Mouse (Mus musculus) heart, postnatal 36 days (tissue): ENCODE data around the gene Rsph3b. TPM values are rescaled to one million over a fixed set of nuclear protein-coding genes. Genes with fewer than 3 reads are reported as not detected.
"Not testable (repeated sequence)": the region's sequence is repeated elsewhere in the genome, so short reads cannot be mapped to it uniquely, and the experiment has no call there.

Experiments
- DNase-seq, 2 experiments: peaks; one replicate each; pipeline ENCODE4 v3.0.0; 2021 to 2022
- intact Hi-C: fragments of 180-260 bp; cut with DNase I; formaldehyde crosslinking; loops from one replicate; pipeline ENCODE4 v1.15.1; 2025
- total RNA-seq, 2 experiments: library from RNA; stranded (reverse); gene quantifications; 2 replicates each; pipeline ENCODE4 v1.2.3; 2021

Gene Rsph3b
- total RNA-seq, 2 experiments from 2014 or later: 58.5 to 59.3 TPM

DNA sequence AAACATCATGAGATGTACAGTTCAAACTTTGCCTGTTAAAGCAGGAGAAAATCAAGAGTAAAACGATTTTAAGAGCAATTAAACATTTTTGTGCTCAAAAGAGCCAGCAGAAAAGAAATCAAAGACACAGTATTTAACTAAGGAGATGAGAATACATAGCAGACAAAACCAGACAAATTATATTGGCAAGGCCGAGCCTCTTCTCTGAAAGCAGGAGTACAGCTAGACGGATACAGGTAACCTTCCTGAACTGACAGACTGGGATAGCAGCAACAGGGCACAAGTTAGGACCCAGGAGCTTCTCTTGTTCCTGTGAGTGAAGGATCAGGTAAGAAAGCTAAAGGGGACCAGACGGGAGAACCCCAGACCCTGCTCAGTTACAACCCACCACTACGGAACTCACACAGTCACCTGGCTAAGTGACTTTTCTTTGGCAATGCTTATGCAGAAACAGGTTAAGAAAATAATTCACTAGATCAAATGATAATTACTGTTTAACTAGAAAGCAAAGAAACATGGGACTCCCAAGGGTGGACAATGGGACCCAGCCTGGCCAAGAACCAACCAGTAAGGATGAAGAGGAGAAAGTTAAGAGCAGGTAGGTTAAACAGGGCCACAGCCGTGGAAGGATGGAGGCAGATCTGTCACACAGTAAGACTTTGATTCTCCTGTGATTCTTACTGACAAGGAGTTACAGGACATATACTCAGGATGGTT, 11.2 kb upstream of the Rsph3b start:
- intact Hi-C loops, DNase-seq: not testable (repeated sequence)

DNA sequence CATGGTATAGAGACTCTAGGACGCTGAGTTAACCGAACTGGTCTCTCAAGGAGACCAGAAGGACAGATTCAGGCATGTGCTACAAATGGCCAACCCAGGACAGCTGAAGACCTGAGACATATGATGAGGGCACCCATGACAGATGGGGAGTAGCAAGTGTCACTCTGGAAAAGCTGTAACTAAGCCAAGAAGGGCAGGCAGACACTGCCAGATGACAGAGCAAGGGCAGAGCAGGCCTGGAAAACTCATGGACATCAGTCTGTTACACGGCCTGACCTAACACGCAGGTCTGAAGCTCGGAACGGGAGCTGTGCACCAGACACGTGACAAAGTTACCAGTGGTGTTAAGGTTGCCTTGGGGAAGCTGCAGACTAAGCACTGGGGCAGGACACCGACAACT, 10.4 kb upstream of the Rsph3b start:
- DNase-seq, intact Hi-C loops: not testable (repeated sequence)

DNA sequence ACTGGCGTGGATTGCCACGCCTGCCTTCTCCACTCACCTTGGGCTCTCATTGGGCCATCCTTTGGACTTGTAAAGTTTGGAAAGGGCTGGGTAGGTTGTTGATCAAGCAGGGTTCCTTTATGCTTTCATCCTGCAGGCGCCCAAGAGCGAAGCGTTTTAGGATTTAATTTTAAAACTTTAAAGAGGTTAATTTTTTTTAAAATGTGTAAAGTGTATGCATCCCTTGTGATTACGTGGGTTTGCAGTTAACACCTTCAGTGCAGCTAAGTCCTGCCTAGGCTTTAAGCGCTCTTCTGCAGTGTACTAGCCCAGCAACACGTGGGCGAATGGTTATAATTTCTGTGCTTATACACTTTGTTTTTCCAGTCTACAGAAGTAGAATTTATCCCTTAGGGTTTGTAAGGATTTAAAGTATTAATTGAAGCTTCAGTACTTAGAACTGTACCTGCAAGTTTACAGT, 317 bp upstream of the Rsph3b start:
- intact Hi-C loops: not testable (repeated sequence)

DNA sequence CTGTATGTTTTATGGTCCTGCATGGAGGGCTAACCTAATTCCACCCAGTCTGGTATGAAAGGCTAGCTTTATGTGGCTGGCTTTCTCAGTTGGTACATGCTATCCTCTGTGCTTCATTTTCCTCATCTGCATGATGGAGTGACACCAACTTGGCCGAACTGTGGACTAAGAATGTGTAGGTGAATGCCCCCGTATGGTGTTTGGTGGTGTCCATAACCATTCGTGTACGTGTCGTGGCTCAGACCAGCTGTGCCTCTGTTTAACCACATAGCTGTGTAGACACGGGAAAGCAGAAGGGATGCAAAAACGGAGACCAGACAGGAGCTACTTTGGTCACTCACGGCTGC, 872 bp downstream of the Rsph3b start:
- intact Hi-C loops, DNase-seq: not testable (repeated sequence)

More for the DNA sequence above, 317 bp upstream of the Rsph3b start:
- DNase-seq: not testable (repeated sequence)

DNA sequence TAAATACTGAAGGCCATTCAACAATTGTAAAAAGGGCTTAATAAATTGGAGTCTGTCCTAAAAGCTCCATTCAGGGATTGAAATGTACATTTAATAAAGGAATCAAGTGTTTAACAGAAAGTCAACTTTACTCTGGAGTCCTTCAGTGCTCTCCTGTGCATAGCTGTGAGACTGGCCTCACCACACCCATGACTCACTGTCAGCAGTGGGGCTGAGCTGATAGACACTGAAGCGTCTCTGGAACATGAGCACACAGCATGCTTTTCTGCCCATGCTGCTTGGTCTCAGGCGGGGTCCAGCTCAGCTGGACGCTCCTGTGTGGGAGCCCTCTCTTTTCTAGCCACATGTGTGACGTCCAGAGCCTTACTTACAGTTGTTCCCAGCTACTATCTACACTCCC, 5.9 kb downstream of the Rsph3b start:
- DNase-seq, intact Hi-C loops: not testable (repeated sequence)

DNA sequence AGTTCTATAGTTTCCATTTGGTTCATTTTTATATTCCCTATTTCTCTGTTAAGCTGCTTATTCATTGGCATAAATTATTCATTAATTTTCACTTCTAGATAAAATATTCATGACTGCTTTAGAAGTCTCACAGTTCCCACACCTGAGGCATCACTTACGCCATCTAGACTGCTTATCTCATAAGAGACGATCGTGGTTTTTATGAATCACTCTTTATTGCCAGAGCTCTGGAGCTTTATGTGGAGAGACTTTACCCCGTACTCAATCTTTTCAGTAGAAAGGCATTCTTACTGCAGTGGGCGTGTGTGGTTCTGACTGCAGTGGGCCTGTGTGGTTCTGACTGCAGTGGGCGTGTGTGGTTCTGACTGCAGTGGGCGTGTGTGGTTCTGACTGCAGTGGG, 16.9 kb downstream of the Rsph3b start:
- DNase-seq, intact Hi-C loops: not testable (repeated sequence)

DNA sequence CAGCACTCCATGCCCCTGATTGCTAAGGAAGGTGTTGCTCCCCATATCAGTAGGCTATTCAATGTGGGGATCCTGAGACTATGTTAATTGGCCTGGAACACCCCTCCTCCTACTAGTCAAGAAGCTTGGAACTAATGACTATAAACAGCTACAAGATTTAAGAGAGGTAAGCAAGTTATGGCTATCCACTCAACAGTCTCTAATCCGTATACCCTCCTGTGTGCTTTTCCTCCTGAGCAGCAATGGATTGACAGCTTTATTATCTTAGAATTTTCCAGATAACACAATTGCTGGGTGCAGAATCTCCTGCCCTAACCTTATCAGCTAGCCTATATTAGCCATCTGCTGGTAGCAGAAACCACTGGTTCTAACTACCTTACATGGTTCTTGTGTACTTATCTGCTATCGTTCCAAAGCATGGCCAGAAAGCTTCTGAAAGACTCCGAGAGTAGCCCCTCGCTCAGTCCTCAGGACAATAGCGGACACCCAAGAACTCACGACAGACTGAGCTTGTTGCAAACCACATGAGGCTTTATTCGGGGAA, 28.1 kb downstream of the Rsph3b start:
- intact Hi-C loops, DNase-seq: not testable (repeated sequence)

DNA sequence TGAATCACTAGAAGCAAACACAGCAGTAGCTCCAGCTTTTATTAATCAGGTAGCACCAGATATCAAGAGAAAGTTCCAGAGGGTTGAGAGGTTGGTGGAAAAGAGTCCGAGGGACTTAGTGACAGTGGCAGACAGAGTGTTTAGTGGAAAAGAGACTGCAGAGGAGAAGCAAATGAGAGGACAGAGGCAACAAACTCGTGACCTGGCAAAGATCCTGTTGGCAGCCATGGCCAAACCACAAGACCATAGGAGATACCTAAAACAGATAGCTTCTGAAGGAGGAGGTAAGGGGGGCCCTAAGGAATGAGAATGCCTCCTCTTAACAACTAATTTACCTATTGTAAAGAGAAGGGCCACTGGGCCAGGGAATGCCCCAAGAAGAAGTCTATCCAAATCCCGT, 29.1 kb downstream of the Rsph3b start:
- intact Hi-C loops, DNase-seq: not testable (repeated sequence)

DNA sequence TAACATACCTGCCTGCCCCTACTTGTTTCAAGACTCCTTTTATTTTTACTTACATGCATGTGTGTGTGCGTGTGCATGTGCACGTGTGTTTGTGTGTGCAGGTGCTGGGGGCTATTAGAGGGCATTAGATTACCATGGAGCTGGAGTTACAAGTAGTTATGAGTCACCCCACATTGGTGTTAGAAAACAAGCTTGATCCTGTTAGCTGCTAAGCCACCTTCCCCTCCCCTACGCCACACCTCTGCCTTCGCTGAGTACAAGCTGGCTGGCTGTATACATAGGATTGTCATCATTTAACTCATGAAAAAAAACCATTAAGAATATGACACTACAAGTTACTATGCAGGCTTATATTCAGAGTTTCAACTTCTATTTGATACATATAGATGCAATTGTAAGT, 33.2 kb downstream of the Rsph3b start:
- intact Hi-C loops, DNase-seq: not testable (repeated sequence)

DNA sequence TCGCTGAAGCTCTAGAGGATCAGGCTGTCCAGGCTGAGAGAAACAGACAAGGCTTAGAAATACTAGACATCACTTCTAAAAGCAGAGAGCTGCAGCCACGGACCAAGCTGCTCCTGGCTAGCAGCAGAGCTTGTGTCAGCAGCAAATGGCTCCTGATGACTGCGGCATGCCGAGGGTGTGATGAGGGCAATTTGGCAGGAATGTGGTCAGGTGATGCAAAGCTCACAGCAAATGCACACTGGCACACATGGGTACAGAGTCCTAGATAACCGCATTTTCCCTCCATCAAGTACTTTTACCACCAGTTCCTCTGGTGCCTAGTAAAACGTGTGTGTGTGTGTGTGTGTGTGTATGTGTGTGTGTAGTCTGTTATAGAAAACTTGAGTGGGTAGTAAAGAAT, 34.4 kb downstream of the Rsph3b start:
- DNase-seq, intact Hi-C loops: not testable (repeated sequence)

DNA sequence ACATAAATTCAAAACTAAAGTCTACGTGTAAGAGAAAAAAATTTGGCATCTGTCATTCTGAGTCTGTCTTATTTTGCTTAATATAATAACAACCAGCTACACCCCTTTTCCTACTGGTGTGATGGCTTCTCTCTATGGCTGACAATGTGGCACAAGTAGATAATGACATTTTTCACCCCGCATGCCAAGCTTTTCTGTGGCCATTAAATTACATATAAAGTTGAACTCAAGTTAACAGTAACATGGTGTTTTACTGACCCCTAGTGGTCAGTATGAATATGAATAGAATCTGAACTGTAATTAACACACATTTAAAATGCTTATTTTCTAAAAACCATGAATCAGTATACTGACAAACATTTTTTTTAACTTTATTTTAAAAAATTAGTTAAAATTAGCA, 48.1 kb downstream of the Rsph3b start:
- DNase-seq, intact Hi-C loops: not testable (repeated sequence)

DNA sequence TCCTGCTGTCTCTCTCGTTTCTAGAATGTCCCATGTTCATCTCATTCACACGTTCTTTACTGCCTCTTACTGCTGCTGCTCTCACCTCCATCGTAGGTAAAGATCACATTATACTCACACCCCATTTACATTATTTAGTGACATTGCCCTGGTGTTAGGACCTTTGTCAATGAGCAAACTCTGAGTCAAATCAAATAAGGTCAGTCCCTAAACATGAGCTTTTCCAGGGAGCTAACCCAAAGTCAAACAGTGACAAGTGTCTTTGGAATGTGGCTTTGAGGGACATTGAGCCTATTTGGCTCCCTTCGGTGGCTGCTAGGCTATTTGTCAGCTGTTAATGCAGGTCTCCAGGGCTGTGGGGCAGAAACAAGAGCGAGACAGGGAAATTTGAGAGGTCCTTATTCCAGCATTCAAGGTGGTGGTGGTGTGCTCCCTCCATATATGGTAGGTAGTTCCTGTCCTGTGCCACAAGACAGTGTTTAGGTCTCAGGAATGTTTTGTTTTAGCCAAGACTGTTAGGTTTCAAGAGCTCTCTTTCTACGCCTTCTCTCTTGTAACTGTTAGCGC, 50.4 kb downstream of the Rsph3b start:
- DNase-seq, intact Hi-C loops: not testable (repeated sequence)

DNA sequence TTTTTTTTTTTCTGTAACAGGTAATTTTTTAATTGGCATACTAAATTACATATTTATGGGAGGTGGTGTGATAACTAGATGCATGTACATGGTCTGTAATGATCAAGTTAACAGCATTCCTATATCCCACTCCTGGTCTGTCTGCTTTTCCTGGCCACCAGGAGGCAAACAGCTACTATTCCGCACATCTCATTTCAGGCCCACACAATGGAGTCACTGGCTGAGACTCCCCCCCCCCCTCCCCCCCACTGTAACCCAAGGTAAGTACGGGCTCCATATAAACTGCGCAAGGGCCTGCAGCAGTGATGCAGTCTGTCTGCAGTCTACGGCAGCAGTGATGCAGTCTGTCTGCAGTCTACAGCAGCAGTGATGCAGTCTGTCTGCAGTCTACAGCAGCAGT, 51.7 kb downstream of the Rsph3b start:
- intact Hi-C loops: no loop called here
- no peak for DNase-seq

DNA sequence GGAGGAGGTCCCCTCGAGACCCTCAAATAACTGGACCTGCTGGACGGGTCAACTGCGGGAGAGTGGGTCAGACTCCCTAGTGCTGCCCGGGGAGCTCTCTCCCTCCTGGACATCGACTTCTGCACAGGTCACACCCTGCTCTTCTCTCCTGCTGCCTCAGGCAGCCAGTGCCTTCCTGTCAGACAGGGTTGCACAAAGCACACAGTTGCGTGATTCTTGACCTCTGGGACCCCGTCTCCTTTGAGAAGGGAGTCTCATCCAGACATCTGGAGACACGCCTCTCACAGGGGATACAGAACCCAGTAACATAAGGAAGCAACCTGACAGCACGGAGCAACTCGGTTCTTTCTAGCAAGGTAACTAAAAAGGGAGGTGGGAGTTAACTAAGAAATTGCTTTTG, 55.1 kb downstream of the Rsph3b start:
- no peak for DNase-seq
- intact Hi-C loops: loop anchor here (5.0 kb wide), 2 partner anchors 106 to 121 kb away; no protein-coding TSS in a partner anchor

DNA sequence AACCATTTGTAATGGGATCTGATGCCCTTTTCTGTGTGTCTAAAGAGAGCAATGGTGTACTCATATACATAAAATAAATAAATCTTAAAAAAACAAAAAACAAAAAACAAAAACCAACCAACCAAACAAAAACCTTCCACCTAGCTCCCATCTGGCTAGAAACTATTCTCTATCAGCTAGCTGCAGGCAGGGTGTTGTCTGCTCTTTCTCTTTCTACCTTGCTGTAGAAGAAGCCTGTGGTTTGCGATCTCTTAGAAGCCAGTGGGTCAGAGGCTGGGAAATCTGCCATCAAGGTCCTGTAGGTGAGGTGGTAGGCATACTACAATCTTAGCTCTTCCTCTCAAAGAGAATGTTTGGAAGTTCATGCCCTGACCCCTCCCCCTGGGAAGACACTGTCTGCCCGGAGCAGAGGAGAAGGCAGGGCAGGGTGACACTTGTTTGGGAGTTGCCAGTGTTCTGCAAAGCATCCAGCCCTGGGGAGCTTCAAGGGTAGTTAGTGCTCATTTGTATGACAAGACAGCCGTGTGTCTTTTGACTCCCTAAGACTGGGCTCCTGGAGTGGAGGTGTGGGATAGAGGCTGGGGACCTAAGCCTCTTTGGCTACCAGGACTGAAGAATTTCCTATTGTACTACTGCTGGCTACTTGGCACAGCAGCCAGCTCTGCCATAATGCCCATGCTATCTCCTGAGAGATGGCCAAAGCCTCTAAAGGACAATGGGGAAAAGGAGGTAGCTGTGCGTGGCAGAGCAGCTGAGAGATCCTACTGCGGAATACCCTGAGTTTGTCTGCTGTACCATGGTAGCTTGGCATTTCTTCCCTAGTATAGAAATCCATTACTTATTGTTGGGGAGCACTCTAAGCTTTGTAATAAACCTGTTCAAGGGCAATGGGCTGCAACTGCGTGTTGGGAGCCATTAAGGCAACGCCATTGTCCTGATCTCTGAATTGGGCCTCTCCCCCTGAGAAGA, 56.2 kb downstream of the Rsph3b start:
- no peak for DNase-seq
- intact Hi-C loops: loop anchor here (5.0 kb wide), 2 partner anchors 105 to 120 kb away; no protein-coding TSS in a partner anchor

DNA sequence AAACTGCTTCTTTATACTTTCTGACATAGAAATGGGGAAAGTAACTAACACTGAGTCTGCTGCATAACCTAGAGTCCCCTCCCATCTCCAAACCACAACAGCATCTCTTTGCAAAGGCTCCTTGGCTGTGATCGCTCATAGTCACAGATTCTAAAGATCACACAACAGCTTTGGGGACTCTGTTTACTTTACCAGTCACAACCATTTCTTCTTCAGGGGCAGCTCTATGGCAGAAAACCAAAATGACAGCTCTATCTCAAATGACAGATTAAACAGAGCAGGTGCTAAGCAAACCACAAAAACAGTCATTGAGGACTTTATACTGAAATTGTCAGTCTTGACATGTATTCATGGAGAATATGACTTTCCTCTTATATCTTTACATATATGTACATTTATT, 62.0 kb downstream of the Rsph3b start:
- DNase-seq: no peak
- intact Hi-C loops: no loop called here

DNA sequence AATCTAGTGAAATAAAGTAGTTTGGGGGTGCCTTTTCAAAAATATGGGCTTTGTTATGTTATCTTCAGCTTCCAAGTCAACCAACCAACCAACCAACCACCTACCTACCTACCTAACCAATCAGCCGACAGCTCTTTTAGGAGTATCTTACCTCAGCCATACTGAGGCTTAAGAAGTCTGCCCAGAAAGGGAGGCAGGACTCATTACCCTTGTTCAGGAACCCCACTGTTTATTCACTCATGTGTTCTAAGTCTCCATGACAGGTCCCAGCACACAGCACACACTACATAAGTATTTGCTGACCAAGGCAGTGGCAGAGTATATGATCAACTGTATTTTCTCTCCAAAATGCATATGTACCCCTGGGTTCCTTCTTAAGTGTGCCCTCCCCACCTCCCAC, 64.0 kb downstream of the Rsph3b start:
- intact Hi-C loops: no loop called here
- DNase-seq: no peak

DNA sequence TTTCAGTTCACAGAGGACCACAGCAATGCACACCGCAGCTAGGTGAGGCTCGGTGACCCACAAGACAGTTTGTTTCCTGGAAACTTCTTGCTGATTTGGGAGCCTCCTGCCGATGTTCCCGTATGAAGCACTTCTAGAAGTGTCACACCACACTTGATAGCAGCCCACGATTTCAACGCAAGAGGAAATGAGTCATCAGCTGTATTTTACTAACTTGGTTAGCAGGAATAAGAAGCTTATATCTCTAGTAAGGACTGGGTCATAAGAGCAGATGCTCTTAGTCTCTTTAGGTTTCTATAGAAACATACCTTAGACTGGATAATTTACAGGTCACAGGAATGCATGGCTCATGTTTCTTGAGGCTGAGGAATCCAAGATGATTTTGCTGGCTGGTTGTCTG, 67.2 kb downstream of the Rsph3b start:
- intact Hi-C loops: no loop called here
- no peak for DNase-seq

DNA sequence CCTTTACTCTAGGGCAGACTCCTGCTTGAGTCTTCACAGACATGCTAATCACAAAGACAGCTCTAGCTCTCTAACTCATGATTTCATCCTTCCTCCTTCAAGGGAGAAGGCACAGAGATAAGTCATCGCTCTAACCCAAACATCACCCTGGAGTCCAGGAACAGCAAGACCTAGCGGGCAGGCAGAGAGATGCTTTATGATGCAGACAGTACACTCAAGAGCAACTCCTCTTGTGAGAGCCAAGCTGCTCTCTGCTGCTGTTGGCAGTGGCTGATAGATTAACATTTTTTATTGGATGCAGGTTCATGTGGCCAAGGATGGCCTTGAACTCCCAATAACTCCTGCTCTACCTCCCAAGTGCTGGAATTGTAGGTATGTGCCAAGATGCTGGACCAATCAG, 77.1 kb downstream of the Rsph3b start:
- intact Hi-C loops: no loop called here
- DNase-seq: no peak

DNA sequence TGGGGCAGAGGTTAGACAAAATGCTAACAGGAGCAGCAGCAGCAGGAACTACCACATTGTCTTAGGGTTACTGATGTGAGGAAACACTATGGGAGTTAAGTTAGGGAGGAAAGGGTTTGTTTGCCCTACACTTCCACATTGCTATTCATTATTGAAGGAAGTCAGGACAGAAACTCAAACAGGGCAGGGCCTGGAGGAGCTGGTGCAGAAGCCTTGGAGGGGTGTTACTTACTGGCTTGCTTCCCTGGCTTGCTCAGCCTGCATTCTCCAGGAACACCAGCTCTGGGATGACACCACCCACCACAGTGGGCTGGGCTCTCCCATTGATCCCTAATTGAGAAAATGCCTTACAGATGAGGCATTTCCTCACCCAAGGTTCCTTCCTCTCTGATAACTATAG, 79.7 kb downstream of the Rsph3b start:
- DNase-seq: no peak
- intact Hi-C loops: no loop called here

DNA sequence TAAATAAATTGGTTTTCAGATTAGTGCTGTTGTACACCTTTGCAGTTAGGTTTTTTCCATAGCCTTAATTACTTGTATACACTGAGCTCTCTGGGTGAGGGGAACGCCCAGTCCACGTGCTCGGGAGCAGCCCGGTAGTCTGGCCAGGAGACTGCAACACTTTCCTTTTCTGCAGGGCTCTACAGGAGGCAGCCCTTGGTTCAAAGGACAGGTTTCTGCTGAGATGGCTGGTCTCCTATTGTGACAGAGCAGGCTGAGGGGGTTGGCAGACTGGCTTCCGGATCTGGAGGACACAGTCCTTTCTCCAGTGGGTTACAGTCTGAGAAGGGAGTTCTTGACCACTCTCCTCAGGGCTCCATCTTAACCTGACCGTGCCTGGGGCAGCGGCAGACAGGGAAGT, 80.7 kb downstream of the Rsph3b start:
- DNase-seq: no peak
- intact Hi-C loops: no loop called here
